Mouse (Mus musculus) ES-E14 (cell line): ENCODE measurements at regions not wholly inside any gene's neighbourhood (a gene's known extent, or its start where the extent isn't known, plus 50 kb on each side); places are given as distances from the start of the nearest gene placed in this dataset.

Experiments used
- DNase-seq: peaks from one replicate; pipeline ENCODE4 v3.0.0-alpha.2; 2013; ENCODE audit warnings: low read depth, low spot score
- H3K27ac ChIP-seq: 2 replicates; pipeline ENCODE4 v1.5.1; 2012; ENCODE audit warnings: low read depth, mild to moderate bottlenecking, low read length, moderate library complexity, mixed read lengths; ENCODE audit not compliant: poor library complexity, insufficient read depth, severe bottlenecking
- H3K36me3 ChIP-seq: 2 replicates; pipeline ENCODE4 v1.6.1; 2012; ENCODE audit warnings: mild to moderate bottlenecking, low read length, moderate library complexity, mixed read lengths; ENCODE audit not compliant: control insufficient read depth, poor library complexity, insufficient read depth, severe bottlenecking
- H3K4me1 ChIP-seq, 2 experiments: fragments of 150-350 bp in 1 of 2; sonication (generic) in 1 of 2; 2 replicates each; pipeline ENCODE4 v1.6.1; 2012; ENCODE audit warnings: low read length in 2 of 2, mild to moderate bottlenecking in 1 of 2, mixed read lengths in 1 of 2; ENCODE audit not compliant: control insufficient read depth in 2 of 2, insufficient read depth in 2 of 2, poor library complexity in 1 of 2
- H3K4me3 ChIP-seq, 2 experiments: fragments of 150-350 bp in 1 of 2; sonication (generic) in 1 of 2; 2 replicates each; pipeline ENCODE4 v1.5.1; 2012; ENCODE audit warnings: low read length in 2 of 2, low read depth in 1 of 2, mild to moderate bottlenecking in 1 of 2, mixed read lengths in 1 of 2; ENCODE audit not compliant: insufficient read depth in 1 of 2, poor library complexity in 1 of 2, severe bottlenecking in 1 of 2
- H3K9ac ChIP-seq: 2 replicates; pipeline ENCODE4 v1.6.1; 2012; ENCODE audit warnings: low read depth, mild to moderate bottlenecking, low read length, mixed read lengths; ENCODE audit not compliant: poor library complexity, insufficient read depth, severe bottlenecking
- H3K9me3 ChIP-seq: fragments of 150-350 bp; sonication (generic); 2 replicates; pipeline ENCODE4 v1.6.1; 2012; ENCODE audit warnings: low read depth, mild to moderate bottlenecking, low read length; ENCODE audit not compliant: control insufficient read depth, insufficient read depth
- CHD2 ChIP-seq: IDR thresholded peaks from 2 replicates; pipeline ENCODE4 v1.6.1; 2014; ENCODE audit warnings: mild to moderate bottlenecking, low read depth, low read length, inconsistent platforms
- HCFC1 ChIP-seq: IDR thresholded peaks from 2 replicates; pipeline ENCODE4 v1.6.1; 2012; ENCODE audit warnings: low read length, inconsistent platforms, borderline replicate concordance; ENCODE audit not compliant: insufficient read depth
- MAFK ChIP-seq: IDR thresholded peaks from 2 replicates; pipeline ENCODE4 v1.6.1; 2014; ENCODE audit warnings: mild to moderate bottlenecking, low read depth, low read length, inconsistent platforms; ENCODE audit not compliant: insufficient read depth
- ZC3H11A ChIP-seq: IDR thresholded peaks from 2 replicates; pipeline ENCODE4 v1.6.1; 2012; ENCODE audit warnings: low read depth, mild to moderate bottlenecking, inconsistent platforms, low read length, borderline replicate concordance
- ZNF384 ChIP-seq: IDR thresholded peaks from 2 replicates; pipeline ENCODE4 v1.6.1; 2012; ENCODE audit warnings: low read depth, low read length, inconsistent platforms
- in situ Hi-C, 2 experiments: fragments of 600-800 bp; cut with MboI; formaldehyde crosslinking; loops; one replicate each; pipeline ENCODE4 v1.15.1; 2025; ENCODE audit warnings: low sequenced_read_pairs in 2 of 2, inconsistent platforms in 1 of 2; ENCODE audit not compliant: unreplicated experiment in 2 of 2

GRCm38 (mm10) chr4:88954045-88954444, 74.0 kb upstream of the Ifne start:
- DNase-seq = no peak

GRCm38 (mm10) chr4:88951034-88951336, 71.0 kb upstream of the Ifne start:
- Histone ChIP-seq H3K4me1 (no peaks in the 10 kb centered on the region), H3K9ac (no peak overlapping the region), H3K36me3 (no peaks in the 10 kb centered on the region), H3K9me3 (no peaks in the 10 kb centered on the region), H3K27ac (no peak overlapping the region), H3K4me3 (no peak overlapping the region)
- in situ Hi-C loops = no loop called here
- no peak for DNase-seq
- TF ChIP-seq CHD2 (no peak), ZNF384 (no peak), MAFK (no peak), HCFC1 (no peak), ZC3H11A (no peak)

More at GRCm38 (mm10) chr4:88954045-88954444, 74.0 kb upstream of the Ifne start:
- TF ChIP-seq HCFC1 (no peak), ZC3H11A (no peak), ZNF384 (no peak), CHD2 (no peak), MAFK (no peak)
- Histone ChIP-seq H3K4me3 (no peak overlapping the region), H3K9ac (no peak overlapping the region), H3K27ac (no peak overlapping the region), H3K4me1 (no peaks in the 10 kb centered on the region), H3K36me3 (no peaks in the 10 kb centered on the region), H3K9me3 (no peaks in the 10 kb centered on the region)
- in situ Hi-C loops = no loop called here

GRCm38 (mm10) chr4:88950181-88951033, 70.4 kb upstream of the Ifne start:
- in situ Hi-C loops = no loop called here
- Histone ChIP-seq H3K4me1 (no peaks in the 10 kb centered on the region), H3K36me3 (no peaks in the 10 kb centered on the region), H3K9ac (no peak overlapping the region), H3K4me3 (no peak overlapping the region), H3K27ac (no peak overlapping the region), H3K9me3 (no peaks in the 10 kb centered on the region)
- DNase-seq = no peak
- no peak for TF ChIP-seq ZC3H11A
- no peak for TF ChIP-seq MAFK
- no peak for TF ChIP-seq CHD2
- no peak for TF ChIP-seq HCFC1
- TF ChIP-seq ZNF384 = no peak

GRCm38 (mm10) chr4:88948027-88948859, 68.2 kb upstream of the Ifne start:
- Histone ChIP-seq H3K9me3 (no peaks in the 10 kb centered on the region), H3K4me3 (no peak overlapping the region), H3K4me1 (no peaks in the 10 kb centered on the region), H3K27ac (no peak overlapping the region), H3K36me3 (no peaks in the 10 kb centered on the region), H3K9ac (no peak overlapping the region)
- no peak for DNase-seq
- in situ Hi-C loops = no loop called here
- no peak for TF ChIP-seq HCFC1
